Mouse (Mus musculus) G1E (cell line): Measurements from ENCODE around the gene F2rl2.

Source experiments
- CTCF ChIP-seq: IDR thresholded peaks from 2 replicates; pipeline ENCODE4 v1.5.1; 2012; ENCODE audit warnings: low read depth, low read length, inconsistent platforms, mixed read lengths
- GATA1 ChIP-seq: IDR thresholded peaks from 2 replicates; pipeline ENCODE4 v1.6.1; 2012; ENCODE audit warnings: borderline replicate concordance, low read length, inconsistent platforms, mixed read lengths
- TAL1 ChIP-seq: conservative IDR thresholded peaks from 2 replicates; pipeline ENCODE4 v1.6.1; 2012; ENCODE audit warnings: low read depth, low read length, inconsistent platforms, mixed read lengths

- no peak for TF ChIP-seq CTCF
- no peak for TF ChIP-seq TAL1
- TF ChIP-seq GATA1: no peak
Observed at GRCm38 (mm10) chr13:95697874-95698273, 1.2 kb downstream of the F2rl2 start.
